Mouse (Mus musculus) hindbrain, embryonic 11.5 days (tissue): ENCODE data around the gene Nynrin. TPM values are rescaled to one million over a fixed set of nuclear protein-coding genes. Genes with fewer than 3 reads are reported as not detected.

ENCODE experiments used
- ATAC-seq: fragments of 200-750 bp; cut with Nextera tagmentation; 2 replicates; pipeline ENCODE4 v1.8.0; 2017; ENCODE audit warnings: mild to moderate bottlenecking, moderate TSS enrichment, moderate library complexity; ENCODE audit not compliant: low FRiP score
- DNase-seq: peaks from one replicate; pipeline ENCODE4 v3.0.0-alpha.2; 2015; ENCODE audit warnings: low spot score
- H3K27ac ChIP-seq: fragments of 300-500 bp; sonication (generic); 2 replicates; pipeline ENCODE4 v1.5.1; 2014; ENCODE audit warnings: mild to moderate bottlenecking, low read depth, low read length
- H3K27me3 ChIP-seq: fragments of 300-500 bp; sonication (generic); 2 replicates; pipeline ENCODE4 v1.6.1; 2014; ENCODE audit warnings: mild to moderate bottlenecking, low read length, moderate library complexity, mixed read lengths; ENCODE audit not compliant: control insufficient read depth, insufficient read depth
- H3K36me3 ChIP-seq: fragments of 300-500 bp; sonication (generic); 2 replicates; pipeline ENCODE4 v1.6.1; 2014; ENCODE audit warnings: mild to moderate bottlenecking, low read length, moderate library complexity, mixed read lengths; ENCODE audit not compliant: control insufficient read depth, insufficient read depth
- H3K4me1 ChIP-seq: fragments of 300-500 bp; sonication (generic); replicated peaks from 2 replicates; pipeline ENCODE4 v1.6.1; 2014; ENCODE audit warnings: low read length, mixed read lengths; ENCODE audit not compliant: control insufficient read depth, insufficient read depth
- H3K4me2 ChIP-seq: fragments of 300-500 bp; sonication (generic); replicated peaks from 2 replicates; pipeline ENCODE4 v1.6.1; 2014; ENCODE audit warnings: mild to moderate bottlenecking, low read depth, low read length
- H3K4me3 ChIP-seq: fragments of 300-500 bp; sonication (generic); 2 replicates; pipeline ENCODE4 v1.5.1; 2014; ENCODE audit warnings: low read depth, low read length
- H3K9ac ChIP-seq: fragments of 300-500 bp; sonication (generic); 2 replicates; pipeline ENCODE4 v1.6.1; 2014; ENCODE audit warnings: low read depth, low read length
- H3K9me3 ChIP-seq: fragments of 300-500 bp; sonication (generic); 2 replicates; pipeline ENCODE4 v1.6.1; 2016; ENCODE audit warnings: low read length; ENCODE audit not compliant: control insufficient read depth
- WGBS: fragments of 180-500 bp; shearing (Covaris S2); extraction: QIAGEN DNeasy Blood & Tissue Kit; methylation state at CpG from one replicate; pipeline ENCODE4 v1.1.7; 2014; 5-methylcytosine and 5-hydroxymethylcytosine counted together
- polyA plus RNA-seq: library from polyadenylated mRNA; unstranded; fragments of >200 nt; fragmentation: Nextera tagmentation; extraction: Ambion mirVana; gene quantifications from 2 replicates; pipeline ENCODE4 v1.2.1, GENCODE M21; 2014

Gene Nynrin
- polyA plus RNA-seq, 1 experiment from 2014 or later = 8.3 TPM

- H3K4me1 ChIP-seq = no peaks in the 10 kb centered on the region
- no peak overlapping the region for H3K4me2 ChIP-seq
- H3K9me3 ChIP-seq = no peaks in the 10 kb centered on the region
- no peak overlapping the region for H3K4me3 ChIP-seq
- 72% methylated on average over 5 of the region's 5 CpGs for WGBS
- DNase-seq (no peak), ATAC-seq (no peak)
- H3K27ac ChIP-seq = no peak overlapping the region
- H3K27me3 ChIP-seq = no peaks in the 10 kb centered on the region
- H3K9ac ChIP-seq = no peak overlapping the region
- no peaks in the 10 kb centered on the region for H3K36me3 ChIP-seq
These were observed 18.8 kb upstream of the Nynrin start for GRCm38 (mm10) chr14:55834808-55835533.

DNA sequence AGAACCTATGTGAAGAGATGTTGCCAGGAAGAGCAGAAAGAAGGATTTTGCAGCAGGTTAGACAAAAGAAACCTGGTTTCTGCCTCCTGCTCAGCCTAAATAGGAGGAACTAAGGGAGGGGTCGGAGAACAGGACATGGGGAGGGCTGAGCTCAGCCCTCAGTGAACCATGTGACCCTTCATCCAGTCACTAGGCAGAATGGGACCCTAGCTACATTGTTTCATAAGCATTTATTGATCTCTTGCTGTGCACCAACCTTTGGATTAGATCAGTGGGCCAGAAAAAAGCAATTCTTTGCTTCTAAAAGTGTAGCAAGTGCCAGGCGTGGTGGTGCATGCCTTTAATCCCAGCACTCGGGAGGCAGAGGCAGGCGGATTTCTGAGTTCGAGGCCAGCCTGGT lies 15.5 kb upstream of the Nynrin start:
- H3K36me3 ChIP-seq = no peaks in the 10 kb centered on the region
- no peak overlapping the region for H3K4me2 ChIP-seq
- H3K4me3 ChIP-seq = no peak overlapping the region
- no peaks in the 10 kb centered on the region for H3K4me1 ChIP-seq
- no peaks in the 10 kb centered on the region for H3K27me3 ChIP-seq
- no peaks in the 10 kb centered on the region for H3K9me3 ChIP-seq
- DNase-seq (no peak), ATAC-seq (no peak)
- WGBS = 88% methylated on average over 5 of the region's 5 CpGs
- H3K27ac ChIP-seq = no peak overlapping the region
- no peak overlapping the region for H3K9ac ChIP-seq

DNA sequence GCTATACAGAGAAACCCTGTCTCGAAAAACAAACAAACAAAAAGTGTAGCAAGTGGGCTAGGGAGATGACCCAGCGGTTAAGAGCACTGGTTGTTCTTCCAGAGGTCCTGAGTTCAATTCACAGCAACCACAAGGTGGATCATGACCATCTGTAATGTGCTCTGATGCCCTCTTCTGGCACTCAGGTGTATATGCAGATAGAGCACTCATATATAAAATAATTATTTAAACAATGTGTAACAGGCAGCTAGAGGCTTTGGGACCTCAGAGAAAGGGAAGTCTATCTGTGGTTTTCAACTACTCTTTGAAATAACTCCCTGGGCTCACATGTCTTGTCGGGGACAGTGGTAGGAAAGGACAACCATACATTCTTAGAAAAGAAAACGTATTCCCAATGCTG lies 15.1 kb upstream of the Nynrin start:
- Histone ChIP-seq H3K27me3 (no peaks in the 10 kb centered on the region), H3K4me1 (no peaks in the 10 kb centered on the region), H3K27ac (no peak overlapping the region), H3K36me3 (no peaks in the 10 kb centered on the region), H3K9me3 (no peaks in the 10 kb centered on the region), H3K4me2 (no peak overlapping the region), H3K9ac (no peak overlapping the region), H3K4me3 (no peak overlapping the region)
- ATAC-seq (no peak), DNase-seq (no peak)
- whole genome bisulfite sequencing = 85% methylated on average over 4 of the region's 4 CpGs

- DNase-seq (no peak), ATAC-seq (no peak)
- H3K9ac ChIP-seq = no peak overlapping the region
- no peaks in the 10 kb centered on the region for H3K9me3 ChIP-seq
- no peaks in the 10 kb centered on the region for H3K4me1 ChIP-seq
- 64% methylated on average over 4 of the region's 4 CpGs for WGBS
- no peak overlapping the region for H3K4me3 ChIP-seq
- no peaks in the 10 kb centered on the region for H3K36me3 ChIP-seq
- H3K27ac ChIP-seq = no peak overlapping the region
- H3K4me2 ChIP-seq = no peak overlapping the region
- no peaks in the 10 kb centered on the region for H3K27me3 ChIP-seq
These were observed 12.9 kb upstream of the Nynrin start for GRCm38 (mm10) chr14:55840853-55841366.

DNA sequence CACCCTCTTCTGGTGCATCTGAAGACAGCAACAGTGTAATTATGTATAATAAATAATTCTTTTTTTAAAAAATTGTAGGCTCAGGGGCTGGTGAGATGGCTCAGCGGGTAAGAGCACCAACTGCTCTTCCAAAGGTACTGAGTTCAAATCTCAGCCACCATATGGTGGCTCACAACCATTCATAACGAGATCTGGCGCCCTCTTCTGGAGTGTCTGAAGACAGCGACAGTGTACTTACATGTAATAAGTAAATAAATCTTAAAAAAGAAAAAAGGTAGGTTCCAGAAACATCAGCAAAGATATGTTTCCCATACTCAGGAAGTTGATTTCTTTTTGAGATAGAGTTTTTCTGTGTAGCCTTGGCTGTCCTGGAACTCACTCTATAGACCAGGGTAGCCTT lies 11.0 kb upstream of the Nynrin start:
- Histone ChIP-seq H3K4me1 (no peaks in the 10 kb centered on the region), H3K4me3 (no peak overlapping the region), H3K9me3 (no peaks in the 10 kb centered on the region), H3K27ac (no peak overlapping the region), H3K4me2 (no peak overlapping the region), H3K27me3 (no peaks in the 10 kb centered on the region), H3K9ac (no peak overlapping the region), H3K36me3 (no peaks in the 10 kb centered on the region)
- 74% methylated on average over 4 of the region's 4 CpGs for WGBS
- ATAC-seq = no peak
- no peak for DNase-seq

DNA sequence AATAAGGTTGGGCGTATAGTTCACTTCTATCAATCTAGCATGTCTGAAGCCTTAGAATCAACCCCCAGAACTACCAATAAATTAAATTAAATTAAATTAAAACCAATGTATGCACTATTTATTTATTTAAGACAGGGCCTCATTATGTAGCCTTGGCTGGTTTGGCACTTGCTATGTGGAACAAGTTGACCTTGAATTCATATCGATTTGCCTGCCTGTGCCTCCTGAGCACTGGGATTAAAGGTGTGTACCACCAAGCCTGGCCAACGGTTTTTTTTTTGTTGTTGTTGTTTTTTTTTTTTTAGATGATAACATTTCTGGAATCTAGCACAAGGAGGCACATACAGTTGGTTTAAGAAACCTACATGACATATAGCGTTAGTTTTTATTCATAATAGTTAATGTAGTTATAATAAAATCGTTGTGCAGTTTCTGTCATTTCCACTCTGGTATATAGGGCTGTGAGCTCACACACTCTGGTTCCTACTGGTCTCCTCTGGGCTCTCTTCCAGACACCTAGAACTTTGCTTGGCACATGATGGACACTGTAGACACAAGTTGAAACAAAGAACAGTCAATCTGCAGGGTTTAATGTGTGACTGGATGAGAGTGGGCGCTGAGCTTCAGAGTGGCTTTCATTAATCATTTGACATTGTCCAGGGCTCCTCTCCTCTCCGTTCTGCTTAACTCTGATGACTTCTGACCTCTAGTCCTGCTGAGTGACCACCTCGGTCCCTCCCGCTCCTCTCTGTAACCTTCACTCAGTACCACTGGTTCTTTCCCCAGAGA lies 8.1 kb upstream of the Nynrin start:
- DNase-seq (no peak), ATAC-seq (no peak)
- H3K27me3 ChIP-seq = no peaks in the 10 kb centered on the region
- H3K4me2 ChIP-seq = no peak overlapping the region
- no peaks in the 10 kb centered on the region for H3K9me3 ChIP-seq
- WGBS = 70% methylated on average over 9 of the region's 9 CpGs
- no peak overlapping the region for H3K9ac ChIP-seq
- no peaks in the 10 kb centered on the region for H3K4me1 ChIP-seq
- no peak overlapping the region for H3K27ac ChIP-seq
- H3K4me3 ChIP-seq = no peak overlapping the region
- H3K36me3 ChIP-seq = no peaks in the 10 kb centered on the region

DNA sequence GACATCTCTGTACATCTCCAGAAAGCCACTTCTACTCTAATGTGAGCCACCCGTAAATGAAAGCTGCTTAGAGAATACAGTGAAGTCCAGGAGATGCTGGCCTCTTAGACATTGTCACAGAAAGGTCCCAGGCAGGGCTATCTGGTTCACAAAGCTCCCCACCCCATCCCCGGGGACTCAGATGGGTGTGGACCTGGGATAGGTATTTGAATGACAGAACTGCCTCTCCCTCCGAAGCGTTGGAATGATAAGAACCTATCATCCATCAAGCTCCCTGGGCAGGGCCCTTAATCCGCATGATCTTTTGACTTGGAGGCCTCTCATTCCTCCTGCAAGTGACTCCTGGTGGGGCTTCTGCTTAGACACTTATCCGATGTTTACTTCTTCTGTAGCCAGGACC lies 2.9 kb upstream of the Nynrin start:
- Histone ChIP-seq H3K4me2 (no peak overlapping the region), H3K36me3 (no peaks in the 10 kb centered on the region), H3K27me3 (no peaks in the 10 kb centered on the region), H3K9ac (no peak overlapping the region), H3K9me3 (no peaks in the 10 kb centered on the region), H3K4me3 (no peak overlapping the region), H3K27ac (no peak overlapping the region), H3K4me1 (peaks cover 11% of the 10 kb centered on the region)
- 74% methylated on average over 6 of the region's 6 CpGs for WGBS
- ATAC-seq = no peak
- DNase-seq = no peak

- H3K27me3 ChIP-seq = no peaks in the 10 kb centered on the region
- 4% methylated on average over 11 of the region's 11 CpGs for WGBS
- H3K4me3 ChIP-seq = peak overlapping the region; percentile 51; the same call in 1 of the 2 replicates
- H3K4me1 ChIP-seq = peaks cover 15% of the 10 kb centered on the region
- H3K27ac ChIP-seq = peak overlapping the region; percentile 85
- peak; percentile 69 for DNase-seq
- peak overlapping the region; percentile 64 for H3K4me2 ChIP-seq
- H3K9me3 ChIP-seq = no peaks in the 10 kb centered on the region
- ATAC-seq = peak; percentile 76
- H3K36me3 ChIP-seq = no peaks in the 10 kb centered on the region
- H3K9ac ChIP-seq = peak overlapping the region; percentile 70
These were observed 911 bp upstream of the Nynrin start for GRCm38 (mm10) chr14:55852646-55853551.
